Comparison of ENCODE assay signal across 8 mouse cellular contexts in the genomic region with DNA sequence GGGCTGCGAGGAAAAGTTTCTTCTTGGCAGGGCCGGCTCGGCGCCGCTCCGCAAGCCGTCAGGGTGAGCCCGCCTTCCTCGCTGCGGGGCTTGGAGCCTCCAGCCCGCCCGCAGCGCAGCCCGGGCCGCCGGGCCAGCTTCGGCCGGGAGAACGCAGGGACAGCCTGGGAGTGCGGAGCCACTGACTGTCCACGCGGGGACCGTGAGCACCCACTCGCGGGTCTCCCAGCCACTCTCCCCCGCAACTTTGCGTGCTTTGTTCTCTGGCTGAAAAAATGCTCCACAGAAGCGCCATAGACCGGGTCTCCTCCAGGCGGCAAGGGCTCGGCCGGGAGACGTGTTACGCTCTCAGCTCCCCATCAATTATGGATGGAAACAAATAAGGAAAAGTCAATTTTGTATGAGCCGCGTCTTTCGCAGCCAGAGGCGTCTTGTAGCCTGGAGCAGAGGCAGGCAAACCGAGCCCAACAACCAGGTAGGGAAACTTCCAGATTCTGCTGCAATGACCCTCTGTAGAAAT.
DNase-seq lines count a peak whose midpoint lies in the region; ATAC-seq and TF ChIP-seq lines count a peak whose summit lies in the region.

No protein-coding gene starts in this region.

- peaks cover 10% of the 10 kb centered on the region for H3K4me1 ChIP-seq in embryonic facial prominence, embryonic 15.5 days
- peaks cover 14% of the 10 kb centered on the region; the same call in 1 of the 2 replicates for H3K4me1 ChIP-seq in limb, embryonic 15.5 days
- peaks cover 13% of the 10 kb centered on the region for H3K4me1 ChIP-seq in olfactory bulb, adult 2 months (ENCODE audit: control insufficient read depth, insufficient read depth, low read length)

- ATAC-seq in embryonic facial prominence, embryonic 15.5 days (ENCODE audit: insufficient number of reproducible peaks, low FRiP score, low TSS enrichment, low read depth), result peak; percentile 3; the same call in 1 of the 2 replicates
- peak; percentile 21; the same call in 1 of the 2 replicates for ATAC-seq in limb, embryonic 15.5 days (ENCODE audit: insufficient number of reproducible peaks, low FRiP score, low TSS enrichment, low read depth)

- no peak for DNase-seq in gastrocnemius, adult 2 months
- no peak for DNase-seq in gastrocnemius, postnatal 14 days
- DNase-seq in 3T3-L1 (ENCODE audit: low read depth, low spot score), result peak; percentile 55
- no peak for DNase-seq in spleen, postnatal 4 days (ENCODE audit: low spot score in 2 of 2)
- no peak for DNase-seq in gastrocnemius, postnatal 36 days

- peak overlapping the region; percentile 98 for H3K27ac ChIP-seq in gastrocnemius, adult 2 months
- peak overlapping the region; percentile 96 for H3K27ac ChIP-seq in embryonic facial prominence, embryonic 15.5 days (replicated peaks)
- peak overlapping the region; percentile 96 for H3K27ac ChIP-seq in limb, embryonic 15.5 days
- peak overlapping the region; percentile 32 for H3K27ac ChIP-seq in olfactory bulb, adult 2 months (ENCODE audit: insufficient read depth, low read depth, low read length)

- peaks cover 4% of the 10 kb centered on the region; the same call in 1 of the 2 replicates for H3K27me3 ChIP-seq in embryonic facial prominence, embryonic 15.5 days
- peaks cover 20% of the 10 kb centered on the region for H3K27me3 ChIP-seq in limb, embryonic 15.5 days

- intact Hi-C loops in gastrocnemius, adult 2 months (cut with DNase I), result loop anchor here (5.0 kb wide), 2 partner anchors 47 to 162 kb away; no protein-coding TSS in a partner anchor
- intact Hi-C loops in gastrocnemius, postnatal 14 days (cut with DNase I; ENCODE audit: low total_unique reads), result no loop called here
- intact Hi-C loops in gastrocnemius, postnatal 36 days (cut with DNase I), result loop anchor here (5.0 kb wide), 1 partner anchor 52 kb away; no protein-coding TSS in a partner anchor

- H3K9ac ChIP-seq in embryonic facial prominence, embryonic 15.5 days, result peak overlapping the region; percentile 49
- H3K9ac ChIP-seq in limb, embryonic 15.5 days, result peak overlapping the region; percentile 69

- no peaks in the 10 kb centered on the region for H3K9me3 ChIP-seq in embryonic facial prominence, embryonic 15.5 days (replicated peaks)
- no peaks in the 10 kb centered on the region for H3K9me3 ChIP-seq in limb, embryonic 15.5 days

- peak overlapping the region; percentile 82 for H3K4me2 ChIP-seq in embryonic facial prominence, embryonic 15.5 days (replicated peaks)
- H3K4me2 ChIP-seq in limb, embryonic 15.5 days, result peak overlapping the region; percentile 90

- no peak for TF ChIP-seq CTCF in gastrocnemius, adult 2 months (IDR thresholded peaks at IDR 0.05)
- TF ChIP-seq CTCF in olfactory bulb, adult 2 months (IDR thresholded peaks at IDR 0.05; ENCODE audit: insufficient read depth, low read depth, low read length), result no peak

- TF ChIP-seq POLR2A in olfactory bulb, adult 2 months (IDR thresholded peaks at IDR 0.05; ENCODE audit: insufficient read depth, low read depth, low read length), result no peak

- H3K36me3 ChIP-seq in embryonic facial prominence, embryonic 15.5 days, result no peaks in the 10 kb centered on the region
- no peaks in the 10 kb centered on the region for H3K36me3 ChIP-seq in limb, embryonic 15.5 days

- WGBS in embryonic facial prominence, embryonic 15.5 days, result under 1% methylated on average over 39 of the region's 39 CpGs
- WGBS in limb, embryonic 15.5 days, result under 1% methylated on average over 38 of the region's 39 CpGs
- 1% methylated on average over 39 of the region's 39 CpGs for WGBS in olfactory bulb, adult 2 months

- H3K4me3 ChIP-seq in gastrocnemius, adult 2 months, result peak overlapping the region; percentile 96
- H3K4me3 ChIP-seq in embryonic facial prominence, embryonic 15.5 days (replicated peaks), result peak overlapping the region; percentile 81
- peak overlapping the region; percentile 77 for H3K4me3 ChIP-seq in limb, embryonic 15.5 days
- H3K4me3 ChIP-seq in olfactory bulb, adult 2 months (ENCODE audit: insufficient read depth, low read depth, low read length), result peak overlapping the region; percentile 87

Comparison
In these comparisons a context has a peak if more than half of its experiments do, and no peak if none do; other contexts are left out.
1. H3K27ac ChIP-seq: peak in every context shown above with its lines; median percentile 98 in gastrocnemius, adult 2 months; 96 in embryonic facial prominence, embryonic 15.5 days; 96 in limb, embryonic 15.5 days; 32 in olfactory bulb, adult 2 months.